Mouse (Mus musculus): ENCODE data around the gene Sectm1a. TPM values are rescaled to one million over a fixed set of nuclear protein-coding genes. Genes with fewer than 3 reads are reported as not detected.
"Not testable (repeated sequence)": the region's sequence is repeated elsewhere in the genome, so short reads cannot be mapped to it uniquely, and the experiment has no call there.

Sectm1a gene
- polyA plus RNA-seq, 1 experiment from 2014 or later = 0.76 TPM

- ATAC-seq (ENCODE audit: low read depth); H3K9me3 ChIP-seq (replicated peaks): not testable (repeated sequence)
- WGBS (ENCODE audit: insufficient replicate concordance) = 40% methylated on average over 1 of the region's 1 CpGs
Observed at GRCm38 (mm10) chr11:121043025-121043424, 38.0 kb downstream of the Sectm1a start.

GRCm38 (mm10) chr11:121042480-121042879, 38.5 kb downstream of the Sectm1a start:
- ATAC-seq (ENCODE audit: low read depth) (no peak), DNase-seq (no peak)
- Histone ChIP-seq H3K4me3 (replicated peaks) (no peak overlapping the region), H3K27me3 (peaks cover 4% of the 10 kb centered on the region; the same call in 1 of the 2 replicates), H3K27ac (no peak overlapping the region), H3K9me3 (replicated peaks) (no peaks in the 10 kb centered on the region), H3K9ac (no peak overlapping the region), H3K4me2 (no peak overlapping the region), H3K36me3 (no peaks in the 10 kb centered on the region), H3K4me1 (replicated peaks) (no peaks in the 10 kb centered on the region)
- 63% methylated on average over 4 of the region's 4 CpGs for WGBS (ENCODE audit: insufficient replicate concordance)

More at GRCm38 (mm10) chr11:121043025-121043424, 38.0 kb downstream of the Sectm1a start:
- not testable (repeated sequence) for DNase-seq; H3K4me1 ChIP-seq (replicated peaks); H3K4me2 ChIP-seq; H3K36me3 ChIP-seq; H3K4me3 ChIP-seq (replicated peaks); H3K27ac ChIP-seq; H3K27me3 ChIP-seq; H3K9ac ChIP-seq

- Histone ChIP-seq H3K4me2 (no peak overlapping the region), H3K27ac (no peak overlapping the region), H3K4me1 (replicated peaks) (no peaks in the 10 kb centered on the region), H3K27me3 (peaks cover 9% of the 10 kb centered on the region; the same call in 1 of the 2 replicates), H3K9me3 (replicated peaks) (no peaks in the 10 kb centered on the region), H3K4me3 (replicated peaks) (no peak overlapping the region), H3K9ac (no peak overlapping the region), H3K36me3 (no peaks in the 10 kb centered on the region)
- DNase-seq (no peak), ATAC-seq (ENCODE audit: low read depth) (no peak)
- WGBS (ENCODE audit: insufficient replicate concordance) = 59% methylated on average over 4 of the region's 4 CpGs
Observed at GRCm38 (mm10) chr11:121041636-121042035, 39.4 kb downstream of the Sectm1a start.

- DNase-seq = peak; percentile 51
- Histone ChIP-seq H3K9ac (no peak overlapping the region), H3K4me3 (replicated peaks) (no peak overlapping the region), H3K9me3 (replicated peaks) (no peaks in the 10 kb centered on the region), H3K4me2 (no peak overlapping the region), H3K4me1 (replicated peaks) (no peaks in the 10 kb centered on the region), H3K27ac (no peak overlapping the region), H3K36me3 (no peaks in the 10 kb centered on the region), H3K27me3 (peaks cover 9% of the 10 kb centered on the region; the same call in 1 of the 2 replicates)
- WGBS (ENCODE audit: insufficient replicate concordance) = 4% methylated on average over 4 of the region's 4 CpGs
- peak; percentile 43; the same call in 1 of the 2 replicates for ATAC-seq (ENCODE audit: low read depth)
Observed at GRCm38 (mm10) chr11:121041212-121041611, 39.8 kb downstream of the Sectm1a start.

- Histone ChIP-seq H3K4me2 (no peak within 1 kb of the TSS), H3K36me3 (no peaks in the 10 kb centered on the region), H3K9me3 (replicated peaks) (no peaks in the 10 kb centered on the region), H3K27ac (no peak within 1 kb of the TSS), H3K4me1 (replicated peaks) (no peaks in the 10 kb centered on the region), H3K27me3 (peaks cover 9% of the 10 kb centered on the region; the same call in 1 of the 2 replicates), H3K4me3 (replicated peaks) (no peak within 1 kb of the TSS), H3K9ac (no peak within 1 kb of the TSS)
- ATAC-seq (ENCODE audit: low read depth) = no peak
- no peak for DNase-seq
- 38% methylated on average over 5 of the region's 5 CpGs for WGBS (ENCODE audit: insufficient replicate concordance)
Observed at GRCm38 (mm10) chr11:121039302-121039701, 41.7 kb downstream of the Sectm1a start, which contains the start of gene Cd7. Cd7 (minus strand) TSS chr11:121039418.

GRCm38 (mm10) chr11:121038366-121039240, 42.4 kb downstream of the Sectm1a start:
- Histone ChIP-seq H3K4me1 (replicated peaks) (no peaks in the 10 kb centered on the region), H3K4me3 (replicated peaks) (no peak overlapping the region), H3K9ac (no peak overlapping the region), H3K36me3 (no peaks in the 10 kb centered on the region), H3K9me3 (replicated peaks) (no peaks in the 10 kb centered on the region), H3K4me2 (no peak overlapping the region), H3K27ac (no peak overlapping the region), H3K27me3 (peaks cover 9% of the 10 kb centered on the region; the same call in 1 of the 2 replicates)
- ATAC-seq (ENCODE audit: low read depth) = no peak
- 65% methylated on average over 11 of the region's 11 CpGs for WGBS (ENCODE audit: insufficient replicate concordance)
- DNase-seq = no peak

- Histone ChIP-seq H3K27ac (no peak overlapping the region), H3K27me3 (peaks cover 10% of the 10 kb centered on the region; the same call in 1 of the 2 replicates), H3K9ac (no peak overlapping the region), H3K4me1 (replicated peaks) (no peaks in the 10 kb centered on the region), H3K4me3 (replicated peaks) (no peak overlapping the region), H3K36me3 (no peaks in the 10 kb centered on the region), H3K9me3 (replicated peaks) (no peaks in the 10 kb centered on the region), H3K4me2 (no peak overlapping the region)
- no peak for DNase-seq
- ATAC-seq (ENCODE audit: low read depth) = no peak
- 32% methylated on average over 5 of the region's 5 CpGs for WGBS (ENCODE audit: insufficient replicate concordance)
Observed at GRCm38 (mm10) chr11:121033118-121033517, 47.9 kb downstream of the Sectm1a start.

GRCm38 (mm10) chr11:121027259-121027658, 53.8 kb downstream of the Sectm1a start:
- Histone ChIP-seq H3K27ac (no peak overlapping the region), H3K4me2 (no peak overlapping the region), H3K9ac (no peak overlapping the region), H3K9me3 (replicated peaks) (no peaks in the 10 kb centered on the region), H3K27me3 (peaks cover 5% of the 10 kb centered on the region; the same call in 1 of the 2 replicates), H3K4me3 (replicated peaks) (no peak overlapping the region), H3K36me3 (no peaks in the 10 kb centered on the region), H3K4me1 (replicated peaks) (peaks cover 10% of the 10 kb centered on the region)
- peak; percentile 45 for ATAC-seq (ENCODE audit: low read depth)
- DNase-seq = no peak
- 19% methylated on average over 7 of the region's 7 CpGs for WGBS (ENCODE audit: insufficient replicate concordance)

- Histone ChIP-seq H3K27ac (no peak overlapping the region), H3K4me2 (no peak overlapping the region), H3K27me3 (no peaks in the 10 kb centered on the region), H3K4me1 (replicated peaks) (peaks cover 10% of the 10 kb centered on the region), H3K4me3 (replicated peaks) (no peak overlapping the region), H3K9ac (no peak overlapping the region), H3K36me3 (no peaks in the 10 kb centered on the region), H3K9me3 (replicated peaks) (no peaks in the 10 kb centered on the region)
- no peak for DNase-seq
- ATAC-seq (ENCODE audit: low read depth) = no peak
- 13% methylated on average over 6 of the region's 6 CpGs for WGBS (ENCODE audit: insufficient replicate concordance)
Observed at GRCm38 (mm10) chr11:121024163-121024562, 56.9 kb downstream of the Sectm1a start.

- Histone ChIP-seq H3K9me3 (replicated peaks) (no peaks in the 10 kb centered on the region), H3K4me1 (replicated peaks) (no peaks in the 10 kb centered on the region), H3K27me3 (peaks cover 6% of the 10 kb centered on the region; the same call in 1 of the 2 replicates), H3K4me3 (replicated peaks) (no peak overlapping the region), H3K4me2 (no peak overlapping the region), H3K27ac (no peak overlapping the region), H3K36me3 (no peaks in the 10 kb centered on the region), H3K9ac (no peak overlapping the region)
- ATAC-seq (ENCODE audit: low read depth) (no peak), DNase-seq (no peak)
- 71% methylated on average over 5 of the region's 5 CpGs for WGBS (ENCODE audit: insufficient replicate concordance)
Observed at GRCm38 (mm10) chr11:121019501-121019900, 61.5 kb downstream of the Sectm1a start.

GRCm38 (mm10) chr11:121017703-121018102, 63.3 kb downstream of the Sectm1a start:
- no peaks in the 10 kb centered on the region for H3K9me3 ChIP-seq (replicated peaks)
- H3K27ac ChIP-seq = no peak overlapping the region
- no peaks in the 10 kb centered on the region for H3K36me3 ChIP-seq
- no peak overlapping the region for H3K4me3 ChIP-seq (replicated peaks)
- peak; percentile 53 for ATAC-seq (ENCODE audit: low read depth)
- no peak overlapping the region for H3K9ac ChIP-seq
- H3K4me2 ChIP-seq = no peak overlapping the region
- H3K4me1 ChIP-seq (replicated peaks) = no peaks in the 10 kb centered on the region
- peaks cover 6% of the 10 kb centered on the region; the same call in 1 of the 2 replicates for H3K27me3 ChIP-seq
- peak; percentile 35 for DNase-seq
- WGBS (ENCODE audit: insufficient replicate concordance) = 19% methylated on average over 3 of the region's 3 CpGs

Measured in liver, embryonic 13.5 days (tissue).